Mouse (Mus musculus) left cerebral cortex, postnatal 25 days (tissue): Measurements from ENCODE around the gene Zfp217. TPM values are rescaled to one million over a fixed set of nuclear protein-coding genes. Genes with fewer than 3 reads are reported as not detected.

Experiments used
- DNase-seq, 2 experiments: peaks; one replicate each; pipeline ENCODE4 v3.0.0; 2022; ENCODE audit warnings: low spot score in 2 of 2, mixed read lengths in 1 of 2
- intact Hi-C: fragments of 180-260 bp; cut with DNase I; formaldehyde crosslinking; loops from one replicate; pipeline ENCODE4 v1.15.1; 2025
- total RNA-seq, 2 experiments: library from RNA; stranded (reverse); gene quantifications; 2 replicates each; pipeline ENCODE4 v1.2.3; 2021

The Zfp217 gene
- total RNA-seq, 2 experiments from 2014 or later, result 2.4 to 3.0 TPM

DNA sequence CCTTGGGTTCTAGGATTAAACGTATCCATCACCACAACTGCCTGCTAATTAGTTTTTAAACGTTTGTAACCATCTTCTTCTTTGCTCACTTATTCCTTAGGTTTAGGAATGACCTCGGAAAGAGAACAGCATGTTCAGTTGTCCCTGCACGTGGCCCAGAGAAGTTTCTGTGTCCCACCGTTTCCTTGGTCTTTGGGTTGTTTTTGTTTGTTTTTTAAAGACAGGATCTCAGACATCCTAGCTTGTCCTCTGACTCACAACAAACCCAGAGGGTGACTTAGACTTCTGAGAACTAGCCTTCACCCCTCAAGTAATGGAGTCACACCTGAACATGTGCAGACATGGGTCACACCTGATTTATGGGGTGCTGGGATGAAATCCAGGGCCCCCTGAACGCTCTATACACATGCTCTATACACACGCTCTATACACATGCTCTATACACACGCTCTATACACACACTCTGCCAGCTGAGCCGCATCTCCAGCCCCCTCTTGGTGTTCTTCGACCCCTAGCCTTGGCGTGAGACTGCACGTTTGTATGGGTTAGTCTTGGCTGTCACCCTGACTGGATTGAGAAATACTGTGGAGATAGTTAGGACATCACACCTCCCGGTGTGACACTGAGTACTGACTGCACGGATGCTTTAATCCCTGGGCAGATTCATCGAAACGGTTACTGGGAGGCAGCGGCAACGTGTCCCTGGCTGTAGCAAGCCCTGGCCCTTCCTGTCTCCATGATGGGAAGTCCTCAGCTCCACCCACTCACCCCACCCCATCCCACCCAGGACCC, 16.0 kb upstream of the Zfp217 start:
- intact Hi-C loops, result no loop called here
- DNase-seq, result no peak

DNA sequence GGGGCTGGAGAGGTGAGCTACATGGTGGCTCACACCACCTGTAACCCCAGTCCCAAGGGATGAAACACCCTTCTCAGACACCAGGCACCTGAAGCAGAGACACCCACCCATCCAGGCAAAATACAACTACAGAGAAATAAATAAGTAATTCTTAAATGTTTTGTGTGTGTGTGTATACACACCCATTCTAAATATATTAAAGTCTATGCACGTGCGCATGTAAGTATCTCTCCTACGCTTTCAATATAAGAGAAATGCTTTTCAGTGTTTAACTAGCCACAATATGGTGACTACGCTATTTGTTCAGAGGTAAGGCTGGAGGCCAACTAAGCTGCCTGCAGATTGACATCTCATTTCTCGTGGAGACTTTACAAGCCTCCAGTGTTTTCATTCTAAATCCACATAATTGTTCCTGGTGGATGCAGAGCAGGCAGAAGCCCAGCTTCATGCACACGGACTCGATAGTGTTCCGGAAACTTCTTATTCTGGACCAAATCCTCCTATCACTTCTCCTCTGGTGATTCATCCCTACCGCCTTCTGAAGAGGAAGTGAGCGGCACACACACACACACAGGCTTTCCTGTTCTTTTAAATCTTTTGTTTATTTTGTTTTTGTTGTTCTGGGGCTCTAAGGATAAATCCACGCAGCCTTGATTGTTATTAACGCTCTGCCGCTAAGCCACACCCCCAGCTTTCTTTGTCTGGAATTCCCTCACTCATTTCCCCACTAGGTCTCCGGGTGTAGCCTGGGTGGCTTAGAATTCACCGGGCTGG, 12.1 kb upstream of the Zfp217 start:
- intact Hi-C loops, result no loop called here
- DNase-seq, result peak in 1 of 2 experiments; percentile 18

DNA sequence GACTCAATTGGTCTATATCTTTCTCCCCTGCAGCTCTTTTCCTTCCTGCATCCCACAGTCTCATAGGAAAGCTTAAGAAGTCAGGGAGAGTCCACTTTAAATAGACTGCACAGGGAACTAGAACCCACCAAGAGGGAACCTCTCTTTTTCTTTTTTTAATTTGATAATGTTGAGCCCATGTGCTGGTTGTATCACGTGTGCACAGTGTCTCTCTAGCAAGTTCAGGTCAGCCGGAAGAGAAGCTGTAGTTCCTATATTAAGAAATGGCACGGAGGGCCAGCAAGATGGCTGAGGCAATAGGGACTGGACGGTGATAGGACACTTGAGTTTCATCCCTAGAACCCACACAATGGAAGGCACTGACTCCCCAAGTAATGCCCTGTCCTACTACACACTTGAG, 11.1 kb upstream of the Zfp217 start:
- no peak for DNase-seq
- intact Hi-C loops, result no loop called here

DNA sequence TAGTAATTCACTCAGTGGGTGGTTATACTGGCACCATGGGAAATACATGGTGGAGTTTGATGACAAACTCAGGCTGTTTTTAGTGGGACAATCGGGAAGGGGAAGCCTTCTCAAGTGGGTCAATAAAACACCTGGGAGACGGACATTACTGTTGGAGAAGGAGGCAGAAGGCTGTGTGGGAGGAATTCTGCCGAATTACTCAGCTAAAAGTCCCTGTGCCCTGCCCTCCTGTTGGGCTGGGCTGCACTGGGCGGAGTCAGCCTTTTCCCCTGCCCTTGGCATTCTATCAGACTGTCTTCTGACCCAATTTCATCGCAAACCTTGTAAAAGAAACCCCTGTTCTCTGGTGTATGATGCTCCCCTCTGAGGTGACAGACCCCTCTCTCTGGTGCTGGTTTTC, 10.3 kb upstream of the Zfp217 start:
- intact Hi-C loops, result no loop called here
- DNase-seq, result no peak

DNA sequence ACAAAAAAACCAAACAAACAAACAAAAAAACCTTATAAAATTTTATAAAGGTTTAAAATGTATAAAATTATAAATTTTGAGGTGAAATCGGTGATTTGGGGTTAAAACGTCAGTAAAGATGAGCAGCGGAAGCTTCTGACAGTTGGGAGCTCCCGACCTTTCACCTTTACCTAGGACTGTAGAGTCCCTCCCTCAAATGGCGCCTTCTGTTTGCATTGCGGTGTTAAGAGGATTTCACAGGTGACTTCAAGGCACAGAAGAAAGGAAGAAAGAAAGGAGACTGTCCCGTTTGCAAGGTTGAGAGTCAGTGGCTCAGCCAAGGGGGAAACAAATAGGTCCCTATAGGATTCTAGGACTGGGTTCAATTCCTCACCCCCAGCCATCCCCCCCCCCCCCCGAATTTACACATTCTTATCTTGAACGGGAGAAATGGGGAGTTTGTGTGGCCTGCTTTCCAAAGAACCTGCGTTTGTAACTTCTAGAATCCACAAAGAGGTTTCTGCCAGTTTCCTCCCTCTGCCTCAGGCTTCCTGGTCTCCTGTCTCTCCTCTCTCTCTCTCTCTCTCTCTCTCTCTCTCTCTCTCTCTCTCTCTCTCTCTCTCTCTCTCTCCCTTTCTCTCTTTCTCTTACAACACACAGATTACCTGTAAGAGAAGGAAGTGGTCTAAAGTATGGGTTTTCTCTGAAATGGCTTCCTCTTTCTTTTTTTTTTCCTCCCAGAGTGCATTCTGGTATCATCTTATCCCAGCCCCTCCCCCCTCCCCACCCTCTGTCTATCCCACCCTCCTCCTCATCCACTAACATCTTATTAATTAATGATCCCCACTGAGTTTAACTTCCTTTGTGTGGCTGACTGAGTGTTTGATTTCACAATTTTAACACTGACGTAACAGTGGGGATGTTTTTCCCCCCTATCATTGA, 9.6 kb upstream of the Zfp217 start:
- DNase-seq, result no peak

DNA sequence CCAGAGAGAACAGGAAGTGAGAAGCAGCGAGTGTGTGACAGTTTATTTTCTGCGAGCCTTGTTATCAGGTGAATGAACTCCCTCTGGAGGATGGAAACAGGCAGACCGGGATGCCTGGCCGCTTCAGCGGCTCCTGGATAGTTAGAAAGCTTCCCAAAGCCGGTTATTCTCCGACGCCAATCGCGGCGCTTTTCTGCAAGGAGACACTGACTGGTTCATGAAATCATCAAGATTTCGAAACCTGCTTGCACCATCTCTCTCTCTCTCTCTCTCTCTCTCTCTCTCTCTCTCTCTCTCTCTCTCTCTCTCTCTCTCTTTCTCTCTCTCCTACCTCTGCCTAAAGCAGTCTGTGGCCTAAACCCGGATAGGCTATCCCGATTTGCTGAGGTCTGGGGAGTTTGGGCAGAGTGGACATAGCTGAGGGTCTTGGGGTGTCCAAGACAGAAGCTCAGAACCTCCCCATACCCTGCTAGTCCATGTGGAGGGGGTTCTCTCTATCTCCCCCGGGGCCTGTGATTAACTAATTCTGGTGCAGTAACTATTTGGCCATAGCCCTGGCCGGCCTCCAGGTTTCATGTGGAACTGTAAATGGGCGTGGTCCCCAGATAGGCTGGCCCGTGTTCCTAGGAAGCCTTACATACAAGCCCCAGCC, 7.3 kb upstream of the Zfp217 start:
- intact Hi-C loops, result no loop called here
- peak; percentile 30 to 39 for DNase-seq

More for the DNA sequence above, 9.6 kb upstream of the Zfp217 start:
- intact Hi-C loops, result no loop called here

DNA sequence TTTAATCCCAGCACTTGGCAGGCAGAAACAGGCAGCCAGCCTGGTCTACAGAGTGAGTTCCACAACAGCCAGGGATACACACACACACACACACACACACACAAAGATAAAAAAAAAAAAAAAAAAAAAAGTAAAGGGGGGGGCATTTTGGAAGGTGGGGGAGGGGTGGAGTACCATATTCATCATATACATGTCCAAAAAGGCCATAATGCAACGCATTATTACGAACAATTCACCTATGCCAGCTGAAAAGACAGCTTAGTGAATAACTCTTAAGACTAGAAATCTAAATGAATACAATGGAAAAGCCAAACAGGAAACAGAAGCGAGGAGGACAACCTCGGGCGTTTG, 6.8 kb upstream of the Zfp217 start:
- intact Hi-C loops, result no loop called here

DNA sequence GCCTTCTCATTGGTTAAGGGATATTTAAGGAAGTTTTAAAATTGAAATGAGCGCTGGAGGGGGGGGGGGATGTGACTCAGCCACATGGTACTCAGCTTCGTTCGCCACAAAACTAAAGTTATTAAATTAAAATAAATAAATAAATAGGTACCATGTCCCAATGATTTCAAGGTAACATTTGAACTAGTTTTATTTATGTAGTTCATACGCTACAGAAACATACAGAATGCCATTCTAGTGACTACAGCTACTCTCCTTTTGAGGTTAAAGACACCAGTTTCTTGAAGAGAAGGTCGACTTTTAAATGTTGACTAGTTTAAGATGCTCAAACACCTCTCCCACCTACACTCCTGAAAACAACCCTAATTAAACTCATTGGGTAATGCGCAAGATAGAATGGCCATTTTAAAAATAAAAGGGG, 6.4 kb upstream of the Zfp217 start:
- no peak for DNase-seq
- intact Hi-C loops, result no loop called here

More for the DNA sequence above, 6.8 kb upstream of the Zfp217 start:
- DNase-seq, result no peak

DNA sequence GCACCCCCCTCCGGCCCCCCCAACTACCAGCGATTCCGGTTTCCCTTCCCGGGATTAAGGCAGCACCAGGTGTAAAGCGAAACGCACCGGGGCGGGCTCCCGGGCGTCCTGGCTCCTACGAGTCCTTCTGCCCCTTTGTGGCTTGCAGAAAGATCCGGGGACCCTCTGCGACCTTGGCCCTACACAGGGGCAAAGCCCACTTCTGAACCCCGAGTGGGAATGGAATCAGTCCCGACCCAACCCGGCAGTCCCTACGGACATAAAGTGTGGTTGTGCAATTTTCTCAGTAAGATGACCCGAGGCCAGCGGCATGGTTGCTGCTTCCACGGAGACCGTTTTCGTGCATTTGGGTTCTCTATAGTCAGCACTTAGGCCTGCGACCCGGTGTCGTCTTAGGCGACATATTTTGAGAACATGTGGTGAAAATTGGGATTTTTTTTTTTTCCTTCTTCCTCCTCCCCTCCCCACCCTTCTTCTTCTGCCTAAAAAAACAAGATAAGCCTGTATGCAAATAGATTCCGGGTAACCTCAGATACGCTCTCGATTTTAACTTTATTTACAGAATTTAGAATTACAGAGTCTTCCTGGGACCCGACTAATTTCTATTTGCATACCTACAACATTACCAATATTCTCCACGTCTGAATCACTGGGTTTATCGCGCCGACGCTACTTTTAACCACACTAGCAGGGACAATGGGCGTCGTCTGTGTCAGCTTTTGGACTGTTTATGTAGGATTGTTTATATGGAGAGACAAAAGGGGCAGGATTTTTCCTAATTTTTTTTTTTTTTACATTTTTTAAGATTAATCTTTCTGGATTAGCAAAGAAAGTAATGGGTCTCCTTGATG, 5.7 kb upstream of the Zfp217 start:
- no peak for DNase-seq
- intact Hi-C loops, result no loop called here

DNA sequence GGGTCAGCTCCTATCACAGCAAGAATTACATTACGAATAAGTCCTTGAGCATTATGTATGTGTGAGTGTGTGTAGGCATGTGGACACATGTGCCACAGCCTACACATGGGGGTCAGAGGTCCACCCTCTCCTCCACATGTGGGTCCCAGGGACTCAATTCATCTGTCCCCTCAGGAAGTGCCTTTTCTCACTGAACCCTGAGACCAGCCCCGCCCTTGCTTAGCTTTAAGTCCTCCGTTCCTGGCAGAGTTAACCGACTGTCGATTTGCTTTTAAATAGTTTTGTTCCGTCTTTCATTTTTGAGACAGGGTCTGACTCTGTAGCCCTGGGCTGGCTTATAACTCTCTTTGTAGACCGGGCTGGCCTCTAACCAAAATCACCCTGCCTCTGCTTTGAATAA, 5.0 kb upstream of the Zfp217 start:
- no peak for DNase-seq
- intact Hi-C loops, result no loop called here

DNA sequence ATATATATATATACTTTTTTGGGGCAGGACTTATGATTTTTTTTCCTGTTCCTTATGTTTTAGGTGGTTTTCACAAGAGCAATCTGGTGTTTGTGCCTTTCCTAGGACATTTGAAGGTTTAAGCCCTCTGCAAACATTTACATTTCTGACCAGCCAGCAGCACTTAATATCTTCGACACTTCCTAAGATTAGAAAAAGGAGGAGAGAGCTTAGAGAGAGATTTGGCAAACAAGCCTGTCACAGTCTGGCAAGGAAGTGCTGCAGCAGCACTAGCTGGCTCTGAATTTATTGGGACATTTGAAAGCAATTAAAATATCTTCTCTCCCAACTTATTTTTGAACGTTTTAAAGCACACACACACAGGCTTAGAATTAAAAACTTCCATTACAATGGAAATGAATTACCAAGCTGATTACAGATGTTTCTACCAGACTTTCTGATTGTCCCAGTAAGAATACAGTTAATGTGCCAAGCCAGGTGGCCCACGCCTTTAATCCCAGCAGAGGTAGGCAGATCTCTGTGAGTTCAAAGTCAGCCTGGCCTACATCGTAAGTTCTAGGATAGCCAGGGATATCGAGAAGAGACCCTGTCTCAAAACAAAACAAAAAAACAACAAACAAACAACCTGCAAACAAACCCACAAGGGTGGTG, 4.3 kb upstream of the Zfp217 start:
- intact Hi-C loops, result no loop called here
- no peak for DNase-seq

DNA sequence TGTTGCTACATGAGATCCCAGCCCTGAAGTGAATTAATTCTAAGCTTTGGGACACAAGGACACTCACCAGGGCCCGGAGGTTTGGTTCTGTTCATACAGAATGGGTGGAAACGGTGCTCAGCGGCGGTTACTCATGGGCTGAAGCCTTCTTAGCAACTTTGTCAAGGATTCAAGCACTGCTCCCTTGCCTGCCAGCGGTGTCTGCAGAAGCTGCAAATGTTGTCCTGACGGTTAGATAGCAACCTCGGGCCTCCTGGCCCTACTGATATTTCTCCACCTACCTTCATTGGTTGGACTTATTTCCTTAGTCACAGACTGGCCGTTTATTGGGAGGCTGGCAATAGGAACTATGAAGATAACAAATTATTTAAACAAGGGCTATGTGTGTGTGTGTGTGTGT, 3.6 kb upstream of the Zfp217 start:
- intact Hi-C loops, result no loop called here
- no peak for DNase-seq

DNA sequence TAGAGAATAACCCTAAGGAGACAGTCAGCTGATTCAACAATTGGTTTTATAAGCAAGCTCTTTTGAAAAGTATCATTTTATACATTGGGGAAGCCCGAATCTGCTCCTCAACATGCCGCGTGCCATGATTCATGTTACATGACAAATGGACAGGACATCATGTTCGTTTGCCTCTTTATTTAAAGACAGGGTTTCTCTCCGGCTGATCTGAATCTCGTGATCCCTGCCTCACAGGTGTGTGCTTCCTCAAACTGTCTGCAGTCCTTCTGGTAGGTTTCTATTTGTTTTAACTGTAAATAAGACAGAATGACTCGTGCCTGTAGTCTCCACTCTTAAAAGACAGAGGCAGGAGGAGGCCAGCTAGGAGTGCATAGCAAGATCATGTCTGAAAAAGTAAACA, 925 bp upstream of the Zfp217 start:
- no peak for DNase-seq
- intact Hi-C loops, result no loop called here

DNA sequence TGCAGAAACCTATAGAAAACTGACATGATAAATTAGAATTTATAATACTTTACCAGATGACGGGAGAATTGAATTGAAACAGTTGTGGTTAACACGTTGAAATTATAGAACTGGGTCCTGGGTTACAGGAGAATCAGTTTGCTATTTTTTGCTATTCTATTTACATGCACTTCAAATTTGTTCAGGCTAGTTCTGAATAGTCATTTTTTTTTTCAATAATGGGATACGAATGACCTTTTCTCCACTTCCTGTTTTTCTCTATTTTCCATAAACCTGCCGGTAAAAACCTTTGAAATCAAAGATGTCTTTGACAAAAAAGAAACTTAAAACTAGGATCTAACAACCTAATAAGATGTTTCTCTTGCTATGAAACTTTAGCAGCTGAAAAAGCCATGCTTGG, 733 bp downstream of the Zfp217 start:
- intact Hi-C loops, result no loop called here
- DNase-seq, result no peak

DNA sequence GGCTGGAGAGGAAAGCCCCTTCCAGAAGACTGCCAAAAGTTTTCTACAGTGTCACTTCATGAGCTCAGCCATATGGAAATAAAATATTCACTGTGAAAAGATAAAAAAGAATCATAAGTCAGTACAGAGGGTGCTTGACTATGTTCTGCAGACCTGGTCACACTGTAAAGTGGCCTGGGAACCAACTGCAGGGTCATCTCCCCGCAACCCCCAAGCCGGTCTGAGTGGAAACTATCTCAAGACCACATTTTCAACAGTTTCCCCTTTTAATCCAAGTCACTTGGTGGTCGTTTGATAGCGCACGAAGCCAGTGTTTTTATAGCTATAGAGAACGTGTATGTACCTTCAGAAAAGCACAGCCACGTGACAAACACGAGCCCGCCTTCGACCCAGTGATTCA, 3.6 kb downstream of the Zfp217 start:
- intact Hi-C loops, result no loop called here
- DNase-seq, result no peak

DNA sequence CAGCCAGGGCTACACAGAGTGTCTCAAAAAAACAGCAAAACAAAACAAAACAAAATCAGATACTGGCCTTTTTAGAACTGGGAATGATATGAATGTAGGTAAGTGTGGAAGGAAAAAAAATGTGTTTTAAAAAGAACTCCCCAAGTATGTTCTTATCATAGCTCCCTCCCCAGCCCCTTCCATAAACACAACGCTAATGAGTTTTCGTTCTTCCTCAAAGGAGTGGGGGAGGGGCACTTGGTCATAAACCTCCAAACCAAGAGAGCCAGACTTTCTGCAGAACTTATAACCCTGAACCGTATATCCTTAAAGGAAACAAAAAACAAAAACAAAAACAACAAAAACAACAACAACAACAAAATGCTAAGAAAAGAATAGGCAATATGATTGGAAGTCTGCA, 4.0 kb downstream of the Zfp217 start:
- intact Hi-C loops, result no loop called here
- no peak for DNase-seq

DNA sequence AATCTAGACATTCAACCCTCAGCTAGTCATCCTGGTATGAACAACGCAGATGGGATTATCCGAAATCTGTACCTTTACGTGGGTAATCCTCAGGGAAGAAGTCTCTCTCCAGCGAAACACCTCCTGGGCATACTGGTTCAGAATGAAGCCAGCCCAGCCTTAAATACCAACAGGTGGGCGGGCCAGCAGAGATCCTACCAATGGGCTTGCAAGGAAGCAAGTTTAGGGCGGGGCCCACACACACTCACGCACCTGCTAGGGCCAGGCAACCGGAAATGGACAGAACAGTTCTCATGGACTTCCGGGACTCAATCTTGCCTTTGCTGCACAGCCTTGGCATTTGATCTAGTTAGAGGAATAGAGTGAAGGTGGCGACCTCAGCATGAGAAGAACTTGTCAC, 5.4 kb downstream of the Zfp217 start:
- intact Hi-C loops, result no loop called here
- no peak for DNase-seq

DNA sequence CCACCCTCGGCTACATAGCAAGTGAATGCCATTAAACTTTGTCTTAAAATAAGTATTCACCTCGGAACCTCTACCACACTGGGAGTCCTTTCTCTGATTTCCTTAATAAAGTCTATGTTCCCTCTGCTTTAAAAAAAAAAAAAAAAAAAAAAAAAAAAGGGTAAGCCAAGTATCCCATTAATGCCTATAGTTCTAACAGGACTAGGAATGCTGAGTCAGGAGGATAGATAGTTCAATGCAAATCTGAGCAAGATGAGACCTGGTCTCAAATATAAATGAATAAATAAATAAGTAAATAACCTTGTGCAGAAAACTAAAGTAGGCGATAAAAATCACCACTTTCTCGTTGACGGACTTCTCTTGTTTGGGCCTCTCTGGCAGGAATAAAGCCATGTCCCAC, 6.4 kb downstream of the Zfp217 start:
- no peak for DNase-seq

More for the DNA sequence above, 6.4 kb downstream of the Zfp217 start:
- intact Hi-C loops, result no loop called here
